Mouse (Mus musculus) G1E (cell line): ENCODE data around the gene Tbx18.

Source experiments
- CTCF ChIP-seq: IDR thresholded peaks from 2 replicates; pipeline ENCODE4 v1.5.1; 2012; ENCODE audit warnings: low read depth, low read length, inconsistent platforms, mixed read lengths
- GATA1 ChIP-seq: IDR thresholded peaks from 2 replicates; pipeline ENCODE4 v1.6.1; 2012; ENCODE audit warnings: borderline replicate concordance, low read length, inconsistent platforms, mixed read lengths
- TAL1 ChIP-seq: conservative IDR thresholded peaks from 2 replicates; pipeline ENCODE4 v1.6.1; 2012; ENCODE audit warnings: low read depth, low read length, inconsistent platforms, mixed read lengths

DNA sequence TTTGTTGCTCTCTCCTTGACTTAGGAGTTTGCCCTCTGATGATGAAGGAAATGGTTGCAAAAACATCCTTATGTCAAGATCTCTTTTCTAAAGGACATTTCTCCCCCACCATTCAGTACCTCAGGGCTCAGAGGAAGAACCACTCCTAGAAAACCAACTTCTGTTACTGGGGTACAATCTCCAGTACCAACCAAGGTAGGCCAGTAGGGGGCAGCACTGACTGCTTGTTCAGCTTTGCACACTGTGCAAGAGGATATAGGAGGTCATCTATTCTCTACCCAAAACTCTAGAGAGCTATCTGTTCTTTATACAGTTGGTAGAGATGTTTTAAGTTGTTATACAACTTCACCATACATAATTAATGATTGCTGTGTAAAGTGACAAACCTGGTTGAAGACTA lies 22.9 kb downstream of the Tbx18 start:
- no peak for TF ChIP-seq CTCF
- no peak for TF ChIP-seq GATA1
- no peak for TF ChIP-seq TAL1
